Mouse (Mus musculus) lung, postnatal 0 days (tissue): Measurements from ENCODE around the gene Sf3a3.

Experiments
- CTCF ChIP-seq: IDR thresholded peaks from 2 replicates; pipeline ENCODE4 v1.5.1; 2016; ENCODE audit warnings: antibody characterized with exemption, mild to moderate bottlenecking
- EP300 ChIP-seq: IDR thresholded peaks from 2 replicates; pipeline ENCODE4 v1.6.1; 2016; ENCODE audit warnings: antibody characterized with exemption, mild to moderate bottlenecking, control low read depth

DNA sequence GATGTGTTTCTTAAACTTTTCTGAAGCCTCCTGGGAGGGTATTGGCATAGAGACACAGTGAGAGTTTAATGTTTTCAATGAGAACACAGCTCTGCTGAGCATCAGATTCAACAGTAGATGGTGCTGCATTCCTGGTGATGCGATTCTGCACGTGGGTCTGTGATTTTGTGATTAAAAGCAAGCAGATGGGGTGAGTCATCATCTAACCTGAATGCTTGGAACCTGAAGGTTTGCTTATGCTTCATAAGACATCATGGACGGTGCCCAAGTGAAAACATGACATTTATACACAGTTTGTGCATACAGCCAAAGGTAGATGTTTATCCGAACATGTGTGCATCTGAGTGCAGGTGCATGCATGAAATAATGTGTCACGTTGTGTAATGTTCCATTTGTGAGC, 56.0 kb downstream of the Sf3a3 start:
- peak; percentile 24 for TF ChIP-seq CTCF
- no peak for TF ChIP-seq EP300
